Mouse (Mus musculus) thymus, postnatal 0 days (tissue): Measurements from ENCODE around the gene Plxnc1. TPM values are rescaled to one million over a fixed set of nuclear protein-coding genes. Genes with fewer than 3 reads are reported as not detected.

Source experiments
- DNase-seq: peaks from one replicate; pipeline ENCODE4 v3.0.0-alpha.2; 2015; ENCODE audit warnings: low spot score
- polyA plus RNA-seq: library from polyadenylated mRNA; unstranded; fragments of >200 nt; fragmentation: Nextera tagmentation; extraction: Ambion mirVana; gene quantifications from 2 replicates; pipeline ENCODE4 v1.2.1, GENCODE M21; 2015

The Plxnc1 gene
- polyA plus RNA-seq, 1 experiment from 2014 or later: 3.8 TPM

- no peak for DNase-seq
Measured at GRCm38 (mm10) chr10:94771496-94771895, 173.1 kb downstream of the Plxnc1 start.

GRCm38 (mm10) chr10:94747011-94747410 is 197.6 kb downstream of the Plxnc1 start:
- DNase-seq: no peak

- DNase-seq: no peak
Measured at GRCm38 (mm10) chr10:94741459-94741858, 203.2 kb downstream of the Plxnc1 start.
